Mouse (Mus musculus) hindbrain, embryonic 16.5 days (tissue): Measurements from ENCODE around the gene 8030474K03Rik. TPM values are rescaled to one million over a fixed set of nuclear protein-coding genes. Genes with fewer than 3 reads are reported as not detected.
"Not testable (repeated sequence)": the region's sequence is repeated elsewhere in the genome, so short reads cannot be mapped to it uniquely, and the experiment has no call there.

Source experiments
- ATAC-seq: fragments of 200-750 bp; cut with Nextera tagmentation; 2 replicates; pipeline ENCODE4 v1.8.0; 2017; ENCODE audit warnings: moderate TSS enrichment, moderate library complexity
- H3K27ac ChIP-seq: fragments of 300-500 bp; sonication (generic); 2 replicates; pipeline ENCODE4 v1.5.1; 2014; ENCODE audit warnings: low read depth, mild to moderate bottlenecking, control low read depth, low read length, moderate library complexity
- H3K27me3 ChIP-seq: fragments of 300-500 bp; sonication (generic); replicated peaks from 2 replicates; pipeline ENCODE4 v1.6.1; 2014; ENCODE audit warnings: low read length; ENCODE audit not compliant: control insufficient read depth, insufficient read depth
- H3K36me3 ChIP-seq: fragments of 300-500 bp; sonication (generic); 2 replicates; pipeline ENCODE4 v1.6.1; 2014; ENCODE audit warnings: mild to moderate bottlenecking, low read length, moderate library complexity, mixed read lengths; ENCODE audit not compliant: control insufficient read depth, insufficient read depth
- H3K4me1 ChIP-seq: fragments of 300-500 bp; sonication (generic); 2 replicates; pipeline ENCODE4 v1.6.1; 2014; ENCODE audit warnings: low read depth, low read length; ENCODE audit not compliant: control insufficient read depth, insufficient read depth
- H3K4me2 ChIP-seq: fragments of 300-500 bp; sonication (generic); 2 replicates; pipeline ENCODE4 v1.6.1; 2014; ENCODE audit warnings: mild to moderate bottlenecking, low read length, control low read depth, moderate library complexity
- H3K4me3 ChIP-seq: fragments of 300-500 bp; sonication (generic); 2 replicates; pipeline ENCODE4 v1.5.1; 2014; ENCODE audit warnings: mild to moderate bottlenecking, low read length, control low read depth, moderate library complexity
- H3K9ac ChIP-seq: fragments of 300-500 bp; sonication (generic); 2 replicates; pipeline ENCODE4 v1.6.1; 2014; ENCODE audit warnings: low read depth, mild to moderate bottlenecking, control low read depth, low read length, moderate library complexity
- H3K9me3 ChIP-seq: fragments of 300-500 bp; sonication (generic); 2 replicates; pipeline ENCODE4 v1.6.1; 2014; ENCODE audit warnings: mild to moderate bottlenecking, low read length, moderate library complexity; ENCODE audit not compliant: control insufficient read depth
- whole genome bisulfite sequencing: fragments of 180-500 bp; shearing (Covaris S2); extraction: QIAGEN DNeasy Blood & Tissue Kit; methylation state at CpG from one replicate; pipeline ENCODE4 v1.1.7; 2014; 5-methylcytosine and 5-hydroxymethylcytosine counted together
- polyA plus RNA-seq: library from polyadenylated mRNA; unstranded; fragments of >200 nt; fragmentation: Nextera tagmentation; extraction: Ambion mirVana; gene quantifications from 2 replicates; pipeline ENCODE4 v1.2.1, GENCODE M21; 2015

Gene 8030474K03Rik
- polyA plus RNA-seq, 1 experiment from 2014 or later = 0.11 TPM

- Histone ChIP-seq H3K27ac (no peak overlapping the region), H3K36me3 (no peaks in the 10 kb centered on the region), H3K4me2 (no peak overlapping the region), H3K27me3 (no peaks in the 10 kb centered on the region), H3K9ac (no peak overlapping the region), H3K4me3 (no peak overlapping the region), H3K9me3 (peaks cover 3% of the 10 kb centered on the region; the same call in 1 of the 2 replicates), H3K4me1 (no peaks in the 10 kb centered on the region)
- 47% methylated on average over 4 of the region's 4 CpGs for WGBS
- ATAC-seq = peak; percentile 67; the same call in 1 of the 2 replicates
These were observed 2.9 kb upstream of the 8030474K03Rik start for GRCm38 (mm10) chrX:101791551-101791950.

DNA sequence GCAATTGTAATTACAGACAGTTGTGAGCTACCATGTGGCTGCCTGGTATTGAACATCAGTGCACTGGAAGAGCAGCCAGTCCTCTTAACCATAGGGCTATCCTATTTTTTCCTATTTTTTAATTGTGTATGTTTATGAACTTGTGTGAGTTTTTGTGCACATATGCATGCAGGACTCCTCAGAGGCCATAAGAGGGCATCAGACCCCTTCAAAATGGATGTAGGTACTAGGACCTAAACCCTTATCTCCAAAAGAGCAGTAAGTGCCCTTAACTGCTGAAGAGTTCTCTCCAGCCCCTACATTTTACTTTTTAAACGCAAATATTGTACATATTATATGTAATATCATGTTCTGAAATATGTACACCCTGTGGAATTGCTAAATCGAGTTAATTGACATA lies 11.1 kb downstream of the 8030474K03Rik start:
- H3K27me3 ChIP-seq = no peaks in the 10 kb centered on the region
- no peak overlapping the region for H3K4me3 ChIP-seq
- no peaks in the 10 kb centered on the region for H3K9me3 ChIP-seq
- H3K4me2 ChIP-seq = no peak overlapping the region
- H3K36me3 ChIP-seq = no peaks in the 10 kb centered on the region
- no peaks in the 10 kb centered on the region for H3K4me1 ChIP-seq
- ATAC-seq = no peak
- WGBS = 33% methylated on average over 2 of the region's 2 CpGs
- no peak overlapping the region for H3K9ac ChIP-seq
- no peak overlapping the region for H3K27ac ChIP-seq

DNA sequence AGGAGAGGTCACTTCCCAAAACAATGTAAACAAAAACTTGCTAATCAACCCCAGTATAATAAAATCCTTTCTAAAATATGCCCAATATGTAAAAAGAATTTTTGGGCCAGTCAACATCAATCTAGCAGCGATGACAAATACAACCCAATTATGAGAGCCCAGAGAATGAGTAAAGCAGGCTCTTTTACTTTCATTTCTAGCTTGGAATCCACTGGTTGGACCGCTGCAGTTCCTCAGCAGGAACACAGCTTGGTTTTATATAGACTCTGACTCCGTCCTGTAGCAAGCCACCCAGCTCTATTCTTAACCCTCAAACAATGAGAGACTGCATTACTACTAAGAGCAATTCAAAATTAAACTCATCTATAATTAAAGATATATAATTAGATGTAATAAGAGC lies 17.3 kb downstream of the 8030474K03Rik start:
- Histone ChIP-seq H3K4me3 (no peak overlapping the region), H3K27me3 (no peaks in the 10 kb centered on the region; the same call in 1 of the 2 replicates), H3K9ac (no peak overlapping the region), H3K4me2 (no peak overlapping the region), H3K4me1 (no peaks in the 10 kb centered on the region), H3K36me3 (no peaks in the 10 kb centered on the region), H3K9me3 (no peaks in the 10 kb centered on the region), H3K27ac (no peak overlapping the region)
- WGBS = 72% methylated on average over 3 of the region's 3 CpGs
- no peak for ATAC-seq

GRCm38 (mm10) chrX:101819163-101819562 lies 24.7 kb downstream of the 8030474K03Rik start:
- Histone ChIP-seq H3K4me3 (no peak overlapping the region), H3K27ac (no peak overlapping the region), H3K4me1 (no peaks in the 10 kb centered on the region), H3K9ac (no peak overlapping the region), H3K9me3 (no peaks in the 10 kb centered on the region), H3K36me3 (no peaks in the 10 kb centered on the region), H3K27me3 (peaks cover 3% of the 10 kb centered on the region; the same call in 1 of the 2 replicates), H3K4me2 (no peak overlapping the region)
- peak; percentile 58 for ATAC-seq
- WGBS = 57% methylated on average over 1 of the region's 1 CpGs

- not testable (repeated sequence) for H3K4me1 ChIP-seq, ATAC-seq, H3K36me3 ChIP-seq, H3K27ac ChIP-seq, H3K27me3 ChIP-seq, H3K4me2 ChIP-seq, H3K9ac ChIP-seq, H3K4me3 ChIP-seq, H3K9me3 ChIP-seq
These were observed 25.5 kb downstream of the 8030474K03Rik start for GRCm38 (mm10) chrX:101819980-101820379.

GRCm38 (mm10) chrX:101847191-101847795 lies 52.8 kb downstream of the 8030474K03Rik start:
- Histone ChIP-seq H3K27ac (no peak overlapping the region), H3K9ac (no peak overlapping the region), H3K36me3 (no peaks in the 10 kb centered on the region), H3K27me3 (peaks cover 37% of the 10 kb centered on the region), H3K4me2 (no peak overlapping the region), H3K4me1 (no peaks in the 10 kb centered on the region), H3K4me3 (no peak overlapping the region), H3K9me3 (no peaks in the 10 kb centered on the region)
- 56% methylated on average over 5 of the region's 5 CpGs for WGBS
- no peak for ATAC-seq

Other genes with a start within 250 kb of the 8030474K03Rik start
- 157 and 186 TPM in 2 replicates for gene Ogt, start 154.6 kb upstream of the 8030474K03Rik start, polyA plus RNA-seq
- gene Cxcr3, start 60.4 kb upstream of the 8030474K03Rik start, polyA plus RNA-seq = 0.09 and 0.37 TPM in 2 replicates
- 0.25 TPM in 1 of 2 replicates, not detected in the other for gene Gm4779, start 233 bp upstream of the 8030474K03Rik start, polyA plus RNA-seq
- gene Nhsl2, start 54.7 kb downstream of the 8030474K03Rik start, polyA plus RNA-seq = 7.6 and 8.2 TPM in 2 replicates